Mouse (Mus musculus) neutrophil, adult 5-6 weeks (primary cell): ENCODE results near the gene Aspa. TPM values are rescaled to one million over a fixed set of nuclear protein-coding genes. Genes with fewer than 3 reads are reported as not detected.

Source experiments
- ATAC-seq: fragments of 151-379, 151-347 bp; 2 replicates; pipeline ENCODE4 v1.8.0; 2017; ENCODE audit warnings: mild to moderate bottlenecking, moderate TSS enrichment; ENCODE audit not compliant: insufficient number of reproducible peaks, poor library complexity, low FRiP score, severe bottlenecking; ENCODE audit errors: extremely low read depth
- total RNA-seq: library from RNA; stranded (forward); fragments of 200-1000 nt; gene quantifications from 2 replicates; pipeline ENCODE4 v1.2.3, GENCODE M21; 2017

The Aspa gene
- total RNA-seq, 1 experiment from 2014 or later: 1.9 TPM

GRCm38 (mm10) chr11:73261385-73261784, 68.0 kb downstream of the Aspa start:
- ATAC-seq: no peak

GRCm38 (mm10) chr11:73260457-73260856, 68.9 kb downstream of the Aspa start:
- no peak for ATAC-seq

- ATAC-seq: no peak
These were observed 70.7 kb downstream of the Aspa start for GRCm38 (mm10) chr11:73258664-73259063.

- no peak for ATAC-seq
These were observed 71.9 kb downstream of the Aspa start for GRCm38 (mm10) chr11:73257362-73257945.

Other genes starting within 250 kb of the Aspa start
- gene Itgae, start 239.0 kb downstream of the Aspa start, total RNA-seq: 7.6 and 8.5 TPM in 2 replicates
- 3.9 and 4.3 TPM in 2 replicates for gene Haspin, start 191.3 kb downstream of the Aspa start, total RNA-seq
- not detected in 2 replicates for gene P2rx5, start 169.2 kb downstream of the Aspa start, total RNA-seq
- gene Emc6, start 152.6 kb downstream of the Aspa start, total RNA-seq: 15.4 and 17.8 TPM in 2 replicates
- gene Tax1bp3, start 152.5 kb downstream of the Aspa start, total RNA-seq: 10.2 and 17.1 TPM in 2 replicates
- 15.7 and 19.0 TPM in 2 replicates for gene Ctns, start 130.6 kb downstream of the Aspa start, total RNA-seq
- gene Shpk, start 130.1 kb downstream of the Aspa start, total RNA-seq: 1.4 and 2.4 TPM in 2 replicates
- not detected in 2 replicates for gene Trpv1, start 95.3 kb downstream of the Aspa start, total RNA-seq
- gene Trpv3, start 62.2 kb downstream of the Aspa start, total RNA-seq: 0.12 TPM in 1 of 2 replicates, not detected in the other
- gene Gm49340, start 145 bp upstream of the Aspa start, total RNA-seq: not detected in 2 replicates
- gene Spata22, start 145 bp upstream of the Aspa start, total RNA-seq: not detected in 2 replicates
- not detected in 2 replicates for gene Olfr20, start 21.2 kb upstream of the Aspa start, total RNA-seq
- not detected in 2 replicates for gene Olfr376, start 41.6 kb upstream of the Aspa start, total RNA-seq
- not detected in 2 replicates for gene Olfr1, start 70.0 kb upstream of the Aspa start, total RNA-seq
- not detected in 2 replicates for gene Olfr378, start 98.9 kb upstream of the Aspa start, total RNA-seq
- not detected in 2 replicates for gene Olfr380, start 127.9 kb upstream of the Aspa start, total RNA-seq
- gene Olfr381, start 162.0 kb upstream of the Aspa start, total RNA-seq: not detected in 2 replicates
- not detected in 2 replicates for gene Olfr382, start 187.6 kb upstream of the Aspa start, total RNA-seq